Mouse (Mus musculus): ENCODE data around the gene Toe1. TPM values are rescaled to one million over a fixed set of nuclear protein-coding genes. Genes with fewer than 3 reads are reported as not detected.
"Not testable (repeated sequence)": the region's sequence is repeated elsewhere in the genome, so short reads cannot be mapped to it uniquely, and the experiment has no call there.

Gene Toe1
- total RNA-seq (2021): 18.1 and 25.1 TPM in 2 replicates
- long read RNA-seq, transcript Toe1-201 (8 exons, 2,090 nt): major isoform, 17 of 22 reads
- long read RNA-seq, partial matches to known transcripts: 1 of 22 reads
- long read RNA-seq, other reads (novel, unspliced or antisense): 4 of 22 reads

DNA sequence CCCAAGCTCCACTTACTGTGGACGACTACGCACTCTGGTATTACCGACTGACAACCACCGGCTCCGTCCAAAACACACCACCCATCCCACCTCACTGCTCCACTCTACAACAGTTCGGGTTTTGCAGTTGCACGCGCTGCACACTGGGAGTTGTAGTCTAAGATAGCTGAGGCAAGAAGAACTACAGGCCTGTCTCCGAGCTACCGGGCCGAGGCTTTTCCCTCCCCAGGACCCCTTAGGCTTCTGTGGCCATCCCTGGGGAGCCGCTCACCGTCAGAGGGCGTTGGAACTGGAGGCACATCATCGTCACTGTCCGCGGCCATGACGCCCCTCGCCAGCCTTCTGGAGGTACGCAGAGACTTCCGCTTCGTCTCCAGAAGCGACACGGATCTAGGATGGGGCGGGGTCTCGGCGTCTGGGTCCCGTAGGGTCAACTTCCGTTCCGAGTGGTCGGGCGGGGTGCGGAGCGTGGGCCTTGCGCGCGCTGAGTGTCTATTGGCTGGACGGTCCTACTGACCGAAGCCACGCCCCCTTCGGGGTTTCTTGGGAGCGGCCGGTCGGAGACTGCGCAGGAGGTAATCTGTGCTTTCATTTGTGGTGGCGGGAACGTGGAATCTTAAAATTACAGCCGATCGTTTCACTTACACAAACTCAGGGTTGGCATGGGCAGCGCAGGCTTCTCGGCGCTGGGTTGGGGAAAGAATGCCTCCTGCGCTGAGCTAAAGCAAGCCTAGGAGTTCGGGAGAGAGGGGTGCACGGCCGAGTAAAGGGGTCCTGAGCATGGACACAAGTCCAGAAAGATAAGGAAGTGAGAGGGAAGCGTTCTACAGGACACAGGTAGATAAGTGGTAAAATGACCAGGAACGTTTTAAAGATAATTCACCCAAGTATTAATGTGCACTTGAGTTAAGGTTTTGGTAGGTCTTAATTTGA is at the start of gene Toe1, which contains the start of gene Mutyh:
Gene Toe1, minus strand, starts transcription at position 444 of the 933 bp plus-strand sequence.
Gene Mutyh, plus strand, starts transcription at position 527 of the 933 bp plus-strand sequence.
- peak; percentile 96 for DNase-seq

DNA sequence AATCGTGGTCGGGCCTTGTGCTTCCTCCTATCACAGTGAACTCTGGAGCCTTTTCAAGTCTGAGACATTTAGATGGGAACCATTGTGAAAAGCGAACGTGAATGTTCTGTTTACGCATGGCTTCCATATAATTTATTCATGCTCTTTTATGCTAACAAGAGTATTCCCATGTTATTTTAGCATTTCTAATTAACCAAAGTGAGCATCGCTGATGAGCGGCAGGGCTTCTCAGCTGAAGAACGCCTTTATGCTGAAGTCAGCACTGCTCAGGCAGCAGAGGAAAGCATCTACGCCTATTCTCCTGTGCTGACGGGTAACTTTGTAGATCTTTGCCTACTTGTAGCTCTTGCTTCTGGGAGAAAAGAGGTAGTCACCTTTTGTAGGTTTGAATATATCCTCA is 49.8 kb upstream of the Toe1 start:
- no peak for DNase-seq

DNA sequence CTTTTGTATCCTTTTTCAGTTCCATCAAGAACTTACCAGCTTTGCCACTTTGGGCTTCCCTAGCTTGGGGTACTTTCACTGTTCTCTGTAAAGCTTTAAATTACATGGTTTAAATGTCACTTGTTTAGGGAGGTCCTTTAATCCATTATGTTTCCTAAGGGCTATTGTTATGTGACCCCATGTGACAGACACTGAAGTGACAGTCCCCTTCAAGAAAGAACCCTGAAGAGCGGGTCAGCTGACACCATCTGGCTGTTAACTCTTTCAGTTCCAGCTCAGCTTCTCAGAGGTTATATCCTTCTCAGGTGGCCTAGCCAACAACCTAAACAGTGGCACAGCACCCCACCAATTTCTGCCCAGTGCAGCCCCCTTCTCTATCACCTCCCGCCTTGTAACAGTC is 46.8 kb upstream of the Toe1 start:
- DNase-seq: no peak

DNA sequence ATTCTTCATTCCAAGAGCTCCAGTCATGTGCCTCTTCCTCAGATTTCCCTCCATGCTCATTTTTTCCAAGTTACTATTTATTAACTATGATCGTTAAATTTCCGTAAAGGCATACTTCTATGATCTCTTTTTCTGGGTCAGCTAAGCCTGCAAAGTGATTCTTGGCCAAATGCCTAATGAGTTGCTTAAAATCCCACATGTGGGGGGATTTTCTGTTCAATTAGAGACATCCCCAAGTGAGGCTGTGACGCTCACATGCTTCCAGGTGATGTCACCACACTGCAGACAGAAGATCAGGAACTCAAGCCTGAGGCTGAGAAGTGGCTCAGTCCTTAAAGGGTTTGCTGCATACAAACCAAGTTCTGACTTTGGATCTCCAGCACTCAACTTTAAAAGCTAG is 42.5 kb upstream of the Toe1 start:
- no peak for DNase-seq

DNA sequence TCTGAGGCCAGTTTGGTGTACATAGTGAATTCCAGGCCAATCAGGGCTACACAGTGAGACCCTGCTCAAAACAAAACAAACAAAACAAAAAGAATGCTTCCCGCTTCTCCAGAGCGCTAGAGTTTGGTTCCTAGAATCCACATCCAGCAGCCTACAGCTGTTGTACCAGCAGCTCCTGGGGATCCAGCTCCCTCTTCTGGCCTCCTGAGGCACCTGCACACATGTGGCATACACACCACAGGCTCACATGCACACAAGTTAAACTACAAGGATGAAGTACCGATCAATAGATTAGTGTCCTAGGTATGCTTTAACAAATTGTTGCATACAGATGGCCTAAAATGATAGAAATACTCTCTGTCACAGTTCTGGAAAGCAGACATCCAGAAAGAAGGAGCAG is 36.9 kb upstream of the Toe1 start:
- no peak for DNase-seq

DNA sequence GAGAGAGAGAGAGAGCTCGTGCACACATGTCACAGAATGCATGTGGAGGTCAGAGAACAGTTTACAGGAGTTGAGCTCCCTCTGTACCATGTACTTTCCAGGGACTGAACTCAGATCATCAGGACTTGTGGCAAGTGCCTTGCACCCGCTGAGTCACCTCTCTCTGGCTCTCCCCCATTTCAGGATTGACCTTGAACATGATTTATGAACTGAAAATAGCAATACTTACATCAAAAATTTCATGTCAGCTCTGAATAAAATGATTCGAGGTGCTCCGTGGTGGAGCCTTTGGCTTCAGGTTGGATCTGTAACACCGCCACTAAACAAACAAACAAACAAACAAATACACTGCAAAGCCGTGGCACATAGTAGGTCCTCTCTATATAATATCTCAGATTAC is 33.4 kb upstream of the Toe1 start:
- no peak for DNase-seq

DNA sequence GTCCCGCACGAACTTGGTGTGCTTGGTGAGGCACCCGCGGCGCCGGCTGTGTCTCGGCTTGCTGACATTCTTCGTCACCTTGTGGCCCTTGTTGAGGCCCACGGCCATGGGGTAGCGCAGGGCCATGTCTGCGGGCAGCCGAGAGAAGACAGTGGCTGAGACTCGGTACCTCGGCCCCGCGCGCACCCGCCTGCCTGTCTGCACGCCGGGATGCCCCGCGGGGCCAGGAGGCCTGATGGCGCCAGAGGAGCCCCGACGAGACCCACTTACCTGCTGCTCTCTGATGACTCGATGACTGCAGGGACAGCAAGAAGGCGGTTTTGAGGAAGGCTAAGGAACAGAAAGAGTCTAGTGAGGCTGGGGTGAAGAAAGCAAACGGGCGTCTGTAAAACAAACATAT is 32.7 kb upstream of the Toe1 start:
- not testable (repeated sequence) for DNase-seq

DNA sequence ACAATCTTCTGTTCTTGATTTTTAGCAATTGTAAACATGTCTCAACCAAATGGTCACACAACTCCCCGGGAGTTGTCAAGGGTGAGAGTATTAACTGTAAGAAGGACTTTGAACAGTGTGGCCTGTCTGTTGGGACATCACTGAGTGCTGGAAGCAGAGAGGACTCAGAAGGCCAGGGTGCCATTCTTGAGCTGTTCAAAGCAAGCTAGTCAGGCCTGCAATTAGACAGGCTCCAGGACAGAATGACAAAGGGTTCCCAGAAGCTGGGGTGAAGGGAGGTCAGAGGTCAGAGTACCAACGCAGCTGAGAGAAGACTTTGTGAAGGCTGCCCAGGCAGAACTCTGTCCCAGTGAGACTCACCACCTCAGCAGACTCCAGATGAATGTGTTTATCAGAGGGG is 31.6 kb upstream of the Toe1 start:
- DNase-seq: no peak

DNA sequence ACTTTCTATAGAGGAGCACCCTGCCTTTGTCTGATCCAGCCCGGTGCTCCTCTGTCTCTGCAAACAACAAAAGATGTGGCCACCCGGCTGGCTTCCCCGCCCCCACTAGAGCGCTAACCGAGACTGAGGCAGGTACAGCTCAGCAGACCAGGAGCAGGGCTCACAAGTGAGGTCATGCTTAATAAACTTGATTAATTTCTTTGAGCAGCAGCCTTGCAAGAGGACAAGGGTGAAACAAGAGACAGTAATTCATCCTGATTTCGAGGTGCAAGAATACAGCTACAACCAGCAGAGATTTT is 22.6 kb upstream of the Toe1 start:
- no peak for DNase-seq

DNA sequence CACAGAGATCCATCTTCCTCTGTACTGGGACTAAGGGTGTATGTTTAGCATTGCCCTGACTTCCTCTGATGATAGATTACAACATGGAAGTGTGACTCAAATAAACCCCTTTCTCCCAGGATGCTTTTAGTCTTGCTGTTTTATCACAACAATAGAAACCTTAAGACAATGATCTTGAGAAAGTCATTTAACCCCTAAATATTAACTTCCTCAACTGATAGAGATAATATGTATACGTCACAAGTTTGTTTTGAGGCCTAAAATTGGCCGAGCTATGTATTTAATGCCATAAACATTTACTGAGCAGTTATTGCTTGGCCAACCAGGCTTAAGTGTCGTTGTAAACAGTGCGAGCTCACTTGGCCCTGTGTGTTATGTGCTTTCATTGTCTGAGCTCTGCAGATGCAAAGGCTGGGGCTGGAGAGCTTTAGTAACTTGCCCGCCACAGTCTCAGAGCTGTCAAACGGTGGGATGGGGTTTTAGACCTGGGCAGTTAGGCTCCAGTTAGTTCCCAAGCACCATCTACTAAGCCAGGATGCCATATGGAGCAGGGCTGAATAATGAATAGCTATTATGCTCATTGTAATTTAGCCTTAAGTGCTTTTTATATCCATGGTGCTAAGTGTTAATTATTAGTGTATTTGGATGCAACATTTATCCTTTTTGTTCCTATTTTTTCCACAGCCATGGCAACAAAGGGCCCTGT is 22.1 kb upstream of the Toe1 start:
- no peak for DNase-seq

DNA sequence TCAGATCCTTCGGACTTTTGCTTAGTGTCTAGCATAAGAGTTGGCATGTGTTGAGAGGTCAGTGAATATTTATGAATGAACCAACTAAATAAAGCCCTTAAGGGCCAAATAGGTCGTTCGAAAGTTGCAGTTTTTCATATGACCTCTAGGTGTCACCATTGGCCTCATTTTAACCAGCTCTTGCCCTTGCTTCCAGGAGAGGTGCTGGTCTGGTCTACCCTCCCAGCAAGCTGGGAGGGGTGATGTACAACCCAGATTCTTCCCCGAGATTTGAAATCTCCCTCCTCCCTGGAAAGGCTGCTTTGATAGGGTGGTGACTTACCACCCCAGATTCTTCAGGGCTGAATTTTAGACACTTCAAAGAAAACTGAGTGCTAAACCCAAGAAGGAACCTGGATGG is 20.4 kb upstream of the Toe1 start:
- DNase-seq: no peak

DNA sequence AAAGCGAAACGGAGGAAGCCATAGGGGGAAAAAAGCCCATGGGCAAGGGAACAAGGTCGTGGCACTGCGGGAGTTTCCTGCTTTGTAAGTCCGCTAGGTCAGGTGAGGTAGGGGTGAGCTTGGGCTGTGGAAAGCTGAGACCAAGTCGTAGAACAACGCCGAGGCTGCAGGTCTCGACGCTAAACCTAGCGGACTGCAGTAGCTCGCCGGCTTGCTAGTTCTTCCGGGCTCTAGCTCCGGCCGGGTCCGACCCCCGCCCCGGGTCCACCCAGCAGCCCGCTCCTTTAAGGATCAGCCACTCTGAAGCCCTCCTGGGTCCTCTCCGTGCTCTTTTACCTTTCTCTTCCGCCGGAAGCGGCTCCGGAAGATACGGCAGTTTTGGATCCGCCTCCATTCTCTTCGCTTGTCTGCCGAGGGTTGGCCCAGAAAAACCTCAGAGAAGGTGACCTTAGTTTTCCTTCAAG is 17.1 kb upstream of the Toe1 start:
- DNase-seq: peak; percentile 70

DNA sequence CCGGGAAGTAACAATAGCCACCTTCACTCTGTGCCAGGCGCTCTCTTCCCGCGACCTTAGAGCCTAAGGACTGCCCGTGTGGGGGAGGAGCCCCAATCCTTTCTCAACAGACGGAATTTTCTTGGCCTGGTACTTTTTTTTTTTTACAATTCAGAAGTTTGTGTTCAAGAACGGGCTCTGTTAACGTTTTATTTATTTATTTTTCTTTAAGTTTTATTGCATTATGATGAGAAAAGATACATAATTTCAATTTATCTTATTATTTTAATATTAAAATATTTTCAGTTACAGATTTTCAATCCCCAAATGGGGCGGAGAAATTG is 14.2 kb upstream of the Toe1 start, which contains the start of gene Hpdl:
Gene Hpdl, minus strand, starts transcription at position 14 of the 323 bp plus-strand sequence.
- DNase-seq: no peak

DNA sequence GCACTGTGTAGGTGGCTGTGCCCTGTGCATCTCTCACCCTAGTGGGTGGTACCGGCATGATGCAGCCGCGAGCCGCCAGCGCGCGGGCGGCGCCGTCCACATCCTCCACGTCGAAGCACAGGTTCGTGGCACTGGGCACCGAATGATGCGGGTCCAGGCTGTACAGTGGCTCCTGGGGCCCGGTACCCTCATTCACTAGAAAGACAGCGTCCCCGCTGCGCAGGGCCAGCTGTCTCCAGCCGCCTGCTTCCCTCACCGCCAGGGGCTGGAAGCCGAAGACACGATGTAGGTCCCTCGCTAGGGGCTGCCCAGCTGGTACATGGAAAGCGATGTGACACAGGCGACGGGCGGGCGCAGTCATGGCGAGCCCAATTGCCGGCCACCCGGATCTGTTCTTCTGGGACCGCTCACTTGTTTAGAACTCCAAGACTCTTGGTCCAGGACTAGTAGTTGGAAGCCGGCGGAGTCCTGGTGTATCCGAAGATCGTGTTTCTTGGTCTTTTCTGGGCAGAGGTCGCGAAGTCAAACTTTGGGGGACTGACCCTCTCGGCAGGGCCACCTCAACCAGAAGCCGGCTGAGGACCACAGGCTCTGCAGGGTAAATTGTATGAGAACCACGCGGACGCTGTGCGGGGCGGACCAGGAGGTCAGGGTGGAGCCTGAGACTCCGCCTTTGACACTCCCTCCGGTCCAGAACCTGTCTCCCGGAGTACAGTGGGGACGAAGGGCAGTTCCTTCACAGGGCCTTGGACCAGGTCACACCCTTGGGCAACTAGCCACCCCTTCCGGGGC is 13.7 kb upstream of the Toe1 start:
- DNase-seq: peak; percentile 79

DNA sequence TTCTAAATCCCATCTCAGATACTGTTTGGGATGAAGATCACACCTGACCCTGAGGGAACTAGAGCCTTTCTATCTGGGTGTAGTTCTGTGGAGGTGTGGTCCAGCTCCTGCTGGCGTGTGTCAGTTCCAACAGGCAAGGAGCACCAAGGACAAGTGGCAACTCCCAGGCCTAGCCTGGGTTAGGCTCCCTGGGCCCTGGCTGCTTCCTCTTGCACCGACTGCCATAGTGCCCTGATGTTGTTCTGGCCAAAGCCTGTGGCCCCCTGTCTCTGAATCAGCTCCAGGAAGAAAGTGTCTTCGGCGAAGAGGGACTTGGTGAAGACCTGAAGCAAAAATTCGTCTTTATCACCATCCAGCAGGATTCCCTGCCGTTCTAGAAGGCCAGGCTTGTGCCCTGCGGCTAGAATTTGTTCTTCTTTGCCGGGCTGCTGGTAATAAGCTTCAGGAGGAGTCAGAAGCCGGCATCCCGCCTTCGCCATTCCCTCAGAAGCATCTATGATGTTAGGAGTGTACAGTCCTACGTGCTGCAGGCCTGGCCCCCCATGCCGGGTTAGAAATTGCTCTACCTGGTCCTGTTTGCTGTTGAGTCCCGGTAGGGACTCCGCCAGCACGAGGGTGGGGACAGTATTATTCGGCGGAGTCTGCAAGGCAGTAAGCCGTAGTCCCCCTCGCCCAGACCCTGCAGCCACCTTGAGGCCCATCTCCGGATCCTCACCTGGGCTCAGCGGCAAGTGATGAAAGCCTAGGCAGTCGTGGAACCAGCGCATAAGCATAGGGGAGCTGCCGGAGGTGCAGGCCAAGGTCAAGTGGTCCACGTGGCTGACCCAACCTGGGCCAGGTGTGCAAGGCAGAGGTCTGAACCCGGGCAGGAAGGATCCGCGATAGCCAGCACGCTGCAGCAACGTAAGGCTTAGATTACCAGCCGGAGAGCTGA is 12.8 kb upstream of the Toe1 start:
- DNase-seq: no peak

DNA sequence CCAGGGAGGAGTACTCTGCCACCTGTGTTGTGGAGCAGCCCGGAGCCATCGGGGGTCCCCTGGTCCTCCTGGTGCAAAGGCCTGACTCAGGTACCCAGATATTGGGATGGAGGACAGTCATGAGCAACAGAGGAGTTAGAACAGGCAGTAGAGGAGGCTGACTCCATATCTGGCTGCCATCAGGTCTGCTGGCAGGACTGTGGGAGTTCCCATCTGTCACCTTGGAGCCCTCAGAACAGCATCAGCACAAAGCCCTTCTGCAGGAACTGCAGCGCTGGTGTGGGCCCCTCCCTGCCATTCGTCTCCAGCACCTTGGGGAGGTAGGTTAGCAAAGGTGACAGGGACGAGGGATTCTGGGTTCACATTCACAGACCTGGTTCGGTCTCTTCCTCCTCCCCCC is 10.0 kb upstream of the Toe1 start:
- DNase-seq: no peak

DNA sequence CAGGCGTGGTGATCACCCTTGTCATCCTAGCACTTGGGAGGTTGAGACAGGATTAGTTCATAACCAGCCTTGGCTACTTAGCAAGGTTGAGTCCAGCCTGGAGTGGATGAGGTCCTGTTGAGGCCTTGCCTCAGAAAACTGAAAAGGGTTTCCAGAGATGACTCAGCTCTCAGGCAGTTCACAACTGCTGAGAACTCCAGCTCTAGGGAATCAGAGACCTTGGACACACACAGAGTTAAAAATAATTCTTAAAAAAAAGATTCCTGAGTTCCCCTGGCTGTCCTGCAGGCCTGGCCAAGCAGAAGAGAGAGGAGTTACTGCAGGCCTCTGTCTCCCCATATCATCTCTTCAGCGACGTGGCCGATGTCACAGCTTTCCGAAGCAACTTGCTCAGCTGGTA is 7.8 kb upstream of the Toe1 start:
- DNase-seq: no peak

DNA sequence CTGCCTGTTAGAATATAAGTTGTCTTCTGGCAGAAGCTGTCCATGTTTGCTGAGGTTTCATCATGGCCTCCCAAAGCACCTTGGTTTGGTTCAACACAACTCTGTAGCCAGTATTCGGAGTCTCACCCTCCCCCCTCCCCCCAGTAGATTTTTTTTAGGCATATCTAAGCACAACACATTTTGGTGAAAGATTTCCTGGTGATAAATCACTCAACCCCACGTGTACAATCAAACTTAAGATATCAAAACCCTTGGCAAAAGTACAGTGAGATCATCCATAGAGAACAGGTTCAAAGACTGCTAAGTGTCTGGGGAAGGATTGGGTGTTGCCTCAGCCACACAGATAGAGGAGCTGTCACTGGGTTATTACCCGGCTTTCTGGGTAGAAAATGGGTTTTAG is 3.6 kb upstream of the Toe1 start:
- no peak for DNase-seq

DNA sequence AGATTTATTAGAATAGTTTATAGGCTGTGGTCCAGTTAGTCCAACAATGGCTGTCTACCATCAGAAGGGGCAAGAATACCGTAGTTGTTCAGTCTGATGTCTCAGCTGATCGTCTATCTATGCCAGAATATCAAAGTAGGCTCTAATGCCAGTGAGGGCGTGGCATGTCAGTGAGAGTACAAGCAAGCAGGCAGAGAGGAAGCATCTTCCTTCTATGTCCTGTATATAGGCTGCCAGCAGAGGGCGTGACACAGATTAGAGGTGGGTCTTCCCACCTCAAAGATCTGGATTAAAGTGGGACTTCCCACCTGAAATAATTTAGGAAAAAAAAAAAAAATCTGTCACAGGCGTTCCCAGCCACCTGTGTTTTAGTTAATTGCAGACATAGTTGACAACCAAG is 7.5 kb downstream of the Toe1 start:
- DNase-seq: no peak

DNA sequence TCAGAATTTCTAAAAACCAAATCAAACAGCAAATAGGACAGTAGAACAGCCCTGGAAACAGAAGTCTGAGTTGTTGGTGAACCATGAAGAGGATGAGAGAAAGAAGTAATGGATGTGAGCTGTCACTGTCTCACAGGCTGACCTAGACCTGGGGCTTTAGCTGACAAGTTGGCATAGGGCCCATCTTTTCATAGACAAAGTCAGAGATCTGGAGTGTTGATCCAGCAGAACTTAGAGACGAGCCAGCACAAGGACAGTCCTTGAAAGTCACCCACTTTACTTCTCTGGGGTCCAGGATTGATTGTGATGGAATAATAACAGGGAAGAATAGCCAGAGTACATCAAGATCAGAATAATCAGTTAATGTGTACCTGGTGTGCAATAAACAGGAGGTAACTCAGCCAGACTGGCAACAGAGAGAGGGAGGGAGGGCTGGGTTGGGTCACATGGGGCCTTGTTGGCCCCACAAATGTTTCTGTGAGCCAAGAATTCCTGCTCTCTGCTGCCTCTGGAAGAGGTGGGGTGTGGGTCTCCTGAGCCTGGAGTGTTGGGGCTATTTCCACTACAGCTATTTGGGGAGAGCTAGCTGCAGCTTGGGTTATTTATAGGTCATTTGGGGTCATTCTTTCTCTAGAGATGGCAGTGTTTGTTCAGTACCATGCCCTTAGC is 10.9 kb downstream of the Toe1 start:
- DNase-seq: no peak

DNA sequence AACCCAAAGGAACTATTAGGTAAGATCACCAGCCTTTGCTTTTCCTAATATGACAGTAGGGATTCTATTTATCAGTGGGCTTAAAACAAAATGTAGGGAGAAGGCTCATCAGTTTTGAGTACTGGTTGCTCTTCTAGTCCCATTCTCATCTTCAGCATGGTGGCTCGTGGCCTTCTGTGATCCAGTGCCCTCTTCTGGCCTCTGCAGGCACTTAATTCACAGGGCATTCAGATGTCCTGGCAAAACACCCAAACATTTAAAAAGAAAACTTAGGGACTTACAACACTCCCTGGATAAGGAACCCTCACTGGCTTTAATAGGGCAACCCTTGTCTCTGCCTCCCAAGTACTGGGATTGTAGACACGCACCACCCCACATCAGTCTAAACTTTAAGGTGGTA is 13.2 kb downstream of the Toe1 start:
- no peak for DNase-seq
